Mouse (Mus musculus) left cerebral cortex, adult 9 months (tissue): ENCODE data around the gene Lmcd1.
"Not testable (repeated sequence)": the region's sequence is repeated elsewhere in the genome, so short reads cannot be mapped to it uniquely, and the experiment has no call there.

Experiments
- DNase-seq, 2 experiments: peaks; one replicate each; pipeline ENCODE4 v3.0.0; 2022; ENCODE audit warnings: low spot score in 2 of 2

Lmcd1 gene

GRCm38 (mm10) chr6:112273501-112274205 is at the start of gene Lmcd1:
Lmcd1 (plus strand) TSS chr6:112273758.
- peak in 1 of 2 experiments; percentile 70 for DNase-seq

GRCm38 (mm10) chr6:112223877-112224632 is 49.5 kb upstream of the Lmcd1 start:
- peak in 1 of 2 experiments; percentile 24 for DNase-seq

- peak in 1 of 2 experiments; percentile 50 for DNase-seq
Measured at GRCm38 (mm10) chr6:112236775-112237174, 36.8 kb upstream of the Lmcd1 start.

GRCm38 (mm10) chr6:112242216-112242615 is 31.3 kb upstream of the Lmcd1 start:
- no peak for DNase-seq

GRCm38 (mm10) chr6:112245639-112246038 is 27.9 kb upstream of the Lmcd1 start:
- peak in 1 of 2 experiments; percentile 24 for DNase-seq

GRCm38 (mm10) chr6:112246636-112247035 is 26.9 kb upstream of the Lmcd1 start:
- no peak for DNase-seq

GRCm38 (mm10) chr6:112253943-112254342 is 19.6 kb upstream of the Lmcd1 start:
- not testable (repeated sequence) for DNase-seq

- DNase-seq: no peak
Measured at GRCm38 (mm10) chr6:112254967-112255366, 18.6 kb upstream of the Lmcd1 start.

- no peak for DNase-seq
Measured at GRCm38 (mm10) chr6:112255388-112256225, 18.0 kb upstream of the Lmcd1 start.

GRCm38 (mm10) chr6:112256599-112256998 is 17.0 kb upstream of the Lmcd1 start:
- no peak for DNase-seq

- no peak for DNase-seq
Measured at GRCm38 (mm10) chr6:112261089-112261488, 12.5 kb upstream of the Lmcd1 start.

GRCm38 (mm10) chr6:112264321-112264720 is 9.2 kb upstream of the Lmcd1 start:
- no peak for DNase-seq

GRCm38 (mm10) chr6:112266631-112267030 is 6.9 kb upstream of the Lmcd1 start:
- peak in 1 of 2 experiments; percentile 60 for DNase-seq

GRCm38 (mm10) chr6:112267661-112268357 is 5.7 kb upstream of the Lmcd1 start:
- DNase-seq: no peak

GRCm38 (mm10) chr6:112274261-112275055 is 900 bp downstream of the Lmcd1 start:
- DNase-seq: peak in 1 of 2 experiments; percentile 22

- no peak for DNase-seq
Measured at GRCm38 (mm10) chr6:112275731-112276245, 2.2 kb downstream of the Lmcd1 start.

- no peak for DNase-seq
Measured at GRCm38 (mm10) chr6:112278805-112279204, 5.2 kb downstream of the Lmcd1 start.

GRCm38 (mm10) chr6:112280161-112280560 is 6.6 kb downstream of the Lmcd1 start:
- DNase-seq: no peak

GRCm38 (mm10) chr6:112280945-112281344 is 7.4 kb downstream of the Lmcd1 start:
- no peak for DNase-seq

- no peak for DNase-seq
Measured at GRCm38 (mm10) chr6:112281935-112282334, 8.4 kb downstream of the Lmcd1 start.
